Comparison of ENCODE assay signal across 8 mouse cellular contexts in genomic region chr8:60982701-60983687, GRCm38 (mm10). TPM values are rescaled to one million over a fixed set of nuclear protein-coding genes. Genes with fewer than 3 reads are reported as not detected.
A peak's percentile ranks its signal among the peaks of the same experiment; 100 is the strongest.
DNase-seq lines count a peak whose midpoint lies in the region; ATAC-seq lines count a peak whose summit lies in the region.

Gene Clcn3, minus strand, starts transcription at chr8:60983300.

- peak; percentile 89 for ATAC-seq in megakaryocyte progenitor cell, adult 5-6 weeks (replicated peaks; ENCODE audit: poor library complexity)

- DNase-seq in adipocyte (ENCODE audit: low spot score), result peak; percentile 89
- DNase-seq in embryo, embryonic 10 days (ENCODE audit: low spot score), result peak; percentile 100
- peak; percentile 94 for DNase-seq in gastrocnemius, postnatal 10 days
- DNase-seq in induced T-regulatory cell, adult 2 months (ENCODE audit: low read depth), result peak; percentile 99
- DNase-seq in left cerebral cortex, adult 9 months (ENCODE audit: low spot score in 2 of 2), result peak; percentile 93 to 97
- DNase-seq in right cerebral cortex, postnatal 14 days, result peak; percentile 98
- DNase-seq in urinary bladder, postnatal 36 days (ENCODE audit: low spot score in 2 of 2), result peak; percentile 93 to 97

RNA-seq across cellular contexts. Expression of gene Clcn3, which starts in this region (rescaled TPM):
- 10 to 100 TPM; 17.9 to 20.8 TPM for total RNA-seq in gastrocnemius, postnatal 10 days (2021)
- 22.3 and 26.1 TPM in 2 replicates for total RNA-seq in megakaryocyte progenitor cell, adult 5-6 weeks (2015)
- total RNA-seq in megakaryocyte progenitor cell, adult 5-6 weeks (2017), result 22.8 and 29.3 TPM in 2 replicates

Comparison
In these comparisons a context has a peak if more than half of its experiments do, and no peak if none do; other contexts are left out.
1. Peak in every context shown above with its lines: DNase-seq and ATAC-seq.